Mouse (Mus musculus) naive thymus-derived CD4-positive, alpha-beta T cell, adult 5 months (primary cell): ENCODE results near the gene Cog8. TPM values are rescaled to one million over a fixed set of nuclear protein-coding genes. Genes with fewer than 3 reads are reported as not detected.

Experiments
- polyA plus RNA-seq: library from polyadenylated mRNA; unstranded; fragments of 100-300 nt; shearing (Covaris generic); gene quantifications from one replicate; pipeline ENCODE4 v1.2.1, GENCODE M21; 2017

Cog8 gene
- 55.0 TPM for polyA plus RNA-seq

DNA sequence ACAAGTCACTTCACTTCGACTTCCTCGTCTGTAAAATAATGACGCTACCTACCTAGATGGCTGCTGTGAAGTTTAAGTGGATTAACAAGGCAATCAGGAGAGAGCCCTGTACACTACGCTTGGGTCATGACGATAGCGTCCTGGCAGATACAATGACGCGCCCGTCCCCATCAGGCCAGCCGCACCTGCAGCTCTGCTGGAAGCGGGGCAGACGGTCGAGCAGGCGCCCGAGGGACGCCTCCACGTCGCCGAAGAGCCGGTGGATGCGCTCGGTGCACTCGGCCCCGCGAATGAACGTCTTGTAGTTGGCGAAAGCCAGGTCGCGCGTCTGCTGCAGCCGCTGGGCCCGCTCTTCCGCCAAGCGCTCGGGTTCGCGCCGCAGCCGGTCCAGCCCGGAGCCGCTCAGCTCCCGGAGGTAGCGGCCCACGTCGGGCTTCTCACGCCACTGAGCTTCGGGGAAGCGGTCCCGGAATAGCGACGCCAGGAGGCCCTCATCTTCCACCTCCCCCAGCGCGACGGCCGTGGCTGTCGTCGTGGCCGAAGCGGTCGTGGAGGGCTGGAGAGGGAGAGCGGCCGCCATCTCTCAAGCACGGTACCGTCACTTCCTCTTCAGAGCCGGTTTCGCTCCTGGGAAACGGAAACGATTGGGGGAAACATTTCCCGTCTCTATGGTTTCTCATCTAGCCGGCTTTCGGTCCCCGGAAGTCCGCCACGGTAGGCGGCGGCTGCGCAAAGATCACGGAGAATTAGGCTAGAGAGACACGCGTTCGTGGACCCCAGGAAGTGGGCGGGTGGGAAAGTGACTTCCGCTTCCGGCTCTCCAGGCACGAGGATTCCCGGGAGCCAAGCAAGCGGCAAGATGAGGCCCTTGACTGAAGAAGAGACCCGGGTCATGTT, at the start of gene Cog8, which contains the start of gene Nip7:
Cog8 (minus strand) TSS at position 614 of the 897 bp plus-strand sequence.
Nip7 (plus strand) TSS at position 802 of the 897 bp plus-strand sequence.

DNA sequence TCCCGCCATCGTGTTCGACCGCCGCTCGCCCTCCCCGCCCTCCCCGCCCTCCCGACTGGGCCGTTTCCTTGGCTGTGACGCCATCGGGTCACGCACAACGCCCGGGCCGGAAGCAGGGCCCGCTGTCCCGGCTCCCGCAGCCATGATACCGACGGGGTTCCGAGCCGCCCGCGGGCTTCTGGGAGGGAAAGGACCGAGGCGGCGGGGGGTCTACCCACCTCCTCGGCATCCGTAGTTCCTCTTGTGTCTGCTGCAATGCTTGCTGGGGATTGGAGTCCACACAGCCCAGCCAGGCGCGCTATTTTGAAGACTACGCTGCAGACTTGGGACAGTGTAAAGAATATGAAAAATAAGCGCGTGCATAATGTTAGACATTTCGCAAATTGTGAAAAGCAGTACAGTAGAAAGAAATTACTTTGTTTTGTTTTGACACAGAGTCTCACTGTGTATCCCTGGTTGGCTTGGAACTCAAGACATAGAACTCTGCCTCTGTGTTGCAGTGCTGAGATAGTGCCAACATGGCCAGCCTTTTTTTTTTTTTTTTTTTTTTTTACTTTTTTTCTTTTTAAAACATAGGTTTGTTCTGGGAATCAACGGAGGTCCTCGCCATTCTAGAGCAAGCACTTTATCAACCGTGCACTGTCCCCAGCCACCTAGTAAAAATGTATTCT, 40.0 kb upstream of the Cog8 start, which contains the start of gene Terf2:
Terf2 (minus strand) TSS at position 182 of the 671 bp plus-strand sequence.

GRCm38 (mm10) chr8:107065511-107066496, 9.3 kb upstream of the Cog8 start, which contains the start of gene Tmed6:
Gene Tmed6 (minus strand): TSS chr8:107065644.

GRCm38 (mm10) chr8:107048061-107048941, 8.2 kb downstream of the Cog8 start, which contains the start of gene Pdf:
Gene Pdf (minus strand): TSS chr8:107048614.

DNA sequence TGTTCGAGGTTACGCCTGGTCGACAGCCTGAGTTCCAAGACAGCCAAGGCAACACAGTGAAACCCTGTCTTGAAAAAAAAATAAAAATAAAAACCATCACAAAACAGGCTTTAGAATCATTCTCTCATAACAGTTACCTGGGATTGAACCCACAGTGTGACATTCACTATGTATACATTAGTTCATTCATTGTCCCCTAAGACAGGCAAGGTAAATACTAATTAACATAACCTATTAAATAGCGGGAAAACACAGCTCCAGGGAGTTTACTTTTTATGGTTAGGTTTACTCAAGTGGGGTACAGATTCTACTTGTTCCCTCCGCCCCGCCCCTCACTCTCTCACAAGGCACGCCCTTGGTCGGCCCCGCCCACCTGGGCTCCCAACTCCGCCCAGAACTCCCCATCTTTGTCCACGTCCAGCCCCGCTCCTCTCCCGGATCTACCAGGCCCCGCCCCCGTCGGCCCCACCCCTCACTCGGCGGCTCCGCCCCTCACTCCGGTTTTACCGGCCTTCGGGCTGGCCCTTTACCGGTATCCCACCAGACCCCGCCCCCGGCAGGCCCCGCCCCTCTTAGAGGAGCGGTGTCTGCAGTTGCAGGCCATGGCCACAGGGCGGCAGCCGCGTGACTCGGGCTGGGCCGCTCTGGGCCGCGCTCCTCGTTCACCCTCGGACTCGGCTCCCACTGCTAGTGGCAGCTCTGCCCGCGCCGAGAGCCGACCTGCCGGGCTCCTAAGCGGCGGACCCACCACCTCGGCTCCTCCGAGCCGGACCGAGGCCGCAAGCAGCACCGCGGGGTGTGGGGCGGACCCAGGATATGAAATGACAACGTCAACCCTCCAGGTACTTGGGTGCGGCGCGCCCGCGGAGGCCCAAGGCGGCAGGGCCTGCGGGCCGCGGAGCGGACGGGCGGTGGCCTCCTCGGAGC, 25.6 kb downstream of the Cog8 start, which contains the start of gene Vps4a:
Vps4a (plus strand) TSS at position 573 of the 927 bp plus-strand sequence.

Other genes starting within 250 kb of the Cog8 start
- not detected for gene Has3, start 186.4 kb downstream of the Cog8 start, polyA plus RNA-seq
- 97.1 TPM for gene Utp4, start 163.1 kb downstream of the Cog8 start, polyA plus RNA-seq
- 8.3 TPM for gene Sntb2, start 120.9 kb downstream of the Cog8 start, polyA plus RNA-seq
- 59.3 TPM for gene Vps4a, start 25.5 kb downstream of the Cog8 start, polyA plus RNA-seq
- 13.1 TPM for gene Pdf, start 8.1 kb downstream of the Cog8 start, polyA plus RNA-seq
- gene Nip7, start 188 bp upstream of the Cog8 start, polyA plus RNA-seq, result 61.7 TPM
- gene Tmed6, start 9.0 kb upstream of the Cog8 start, polyA plus RNA-seq, result not detected
- 34.9 TPM for gene Terf2, start 39.9 kb upstream of the Cog8 start, polyA plus RNA-seq
- gene Cyb5b, start 94.0 kb upstream of the Cog8 start, polyA plus RNA-seq, result 45.2 TPM
- 14.2 TPM for gene Nfat5, start 236.8 kb upstream of the Cog8 start, polyA plus RNA-seq